Mouse (Mus musculus) kidney, adult 9 months (tissue): ENCODE results near the gene Homer3.

Source experiments
- DNase-seq: peaks from one replicate; pipeline ENCODE4 v3.0.0; 2022

Gene Homer3

GRCm38 (mm10) chr8:70285304-70285703 lies 2.7 kb downstream of the Homer3 start:
- DNase-seq = no peak

GRCm38 (mm10) chr8:70286737-70287136 lies 4.1 kb downstream of the Homer3 start:
- DNase-seq = no peak

- no peak for DNase-seq
Observed at GRCm38 (mm10) chr8:70293988-70294405, 11.4 kb downstream of the Homer3 start.

GRCm38 (mm10) chr8:70300881-70301280 lies 18.3 kb downstream of the Homer3 start:
- DNase-seq = no peak

GRCm38 (mm10) chr8:70302358-70302890 lies 19.8 kb downstream of the Homer3 start, which contains the start of the genes Ddx49 and Cope:
Gene Ddx49, minus strand, starts transcription at chr8:70302489.
Gene Cope, plus strand, starts transcription at chr8:70302518.
- DNase-seq = peak; percentile 96

- no peak for DNase-seq
Observed at GRCm38 (mm10) chr8:70302901-70303300, 20.3 kb downstream of the Homer3 start.

- DNase-seq = peak; percentile 39
Observed at GRCm38 (mm10) chr8:70309311-70309710, 26.7 kb downstream of the Homer3 start.

- DNase-seq = no peak
Observed at GRCm38 (mm10) chr8:70313399-70313798, 30.8 kb downstream of the Homer3 start.

GRCm38 (mm10) chr8:70315624-70316510 lies 33.2 kb downstream of the Homer3 start, which contains the start of gene Cers1:
Gene Cers1, plus strand, starts transcription at chr8:70315775.
- no peak for DNase-seq

- DNase-seq = no peak
Observed at GRCm38 (mm10) chr8:70316511-70317504, 34.2 kb downstream of the Homer3 start.

GRCm38 (mm10) chr8:70317872-70318271 lies 35.2 kb downstream of the Homer3 start:
- DNase-seq = no peak

- DNase-seq = no peak
Observed at GRCm38 (mm10) chr8:70323716-70324115, 41.1 kb downstream of the Homer3 start.

- DNase-seq = no peak
Observed at GRCm38 (mm10) chr8:70327512-70327911, 44.9 kb downstream of the Homer3 start.

- DNase-seq = no peak
Observed at GRCm38 (mm10) chr8:70329124-70329834, 46.7 kb downstream of the Homer3 start, which contains the start of gene Gdf1. Gene Gdf1, plus strand, starts transcription at chr8:70329817.

- DNase-seq = no peak
Observed at GRCm38 (mm10) chr8:70329835-70330740, 47.5 kb downstream of the Homer3 start.

GRCm38 (mm10) chr8:70330741-70331364 lies 48.2 kb downstream of the Homer3 start:
- no peak for DNase-seq

GRCm38 (mm10) chr8:70331526-70331925 lies 48.9 kb downstream of the Homer3 start:
- DNase-seq = no peak

GRCm38 (mm10) chr8:70332070-70332877 lies 49.6 kb downstream of the Homer3 start:
- DNase-seq = peak; percentile 40

- DNase-seq = no peak
Observed at GRCm38 (mm10) chr8:70332878-70333202, 50.2 kb downstream of the Homer3 start.

GRCm38 (mm10) chr8:70338931-70339330 lies 56.3 kb downstream of the Homer3 start:
- no peak for DNase-seq
